Mouse (Mus musculus) G1E-ER4 (cell line): ENCODE data around the gene Gm17364. TPM values are rescaled to one million over a fixed set of nuclear protein-coding genes. Genes with fewer than 3 reads are reported as not detected.

Experiments used
- GATA1 ChIP-seq: IDR thresholded peaks from one replicate; pipeline ENCODE4 v1.8.0; 2012; ENCODE audit warnings: low read length, inconsistent platforms
- polyA plus RNA-seq: library from polyadenylated mRNA; stranded (reverse); fragments of >175 nt; gene quantifications from 2 replicates; pipeline ENCODE4 v1.2.3, GENCODE M21; 2012

Gene Gm17364
- polyA plus RNA-seq, 1 experiment: not detected

GRCm38 (mm10) chr13:41235181-41235580 lies 38.6 kb downstream of the Gm17364 start:
- TF ChIP-seq GATA1: no peak

- no peak for TF ChIP-seq GATA1
These were observed 40.5 kb downstream of the Gm17364 start for GRCm38 (mm10) chr13:41233241-41233640.

DNA sequence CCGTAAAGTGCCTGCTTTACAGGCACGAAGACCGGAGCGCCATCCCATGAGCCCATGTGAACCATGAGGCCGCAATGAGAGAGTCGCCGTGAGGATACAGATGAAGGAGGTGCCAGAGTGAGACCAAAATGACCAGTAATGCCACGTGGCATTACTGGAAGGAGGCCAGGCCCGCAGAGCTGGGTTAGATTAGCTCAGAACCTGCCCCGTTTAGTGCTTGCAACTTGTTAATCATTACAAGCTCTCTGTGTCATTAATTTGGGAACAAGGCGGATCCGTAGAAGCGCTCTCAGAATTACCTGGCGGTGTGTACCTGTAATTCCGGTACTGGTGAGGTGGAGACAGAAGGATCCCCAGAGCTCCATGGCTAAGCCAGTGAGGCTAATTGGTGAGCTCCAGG lies 41.6 kb downstream of the Gm17364 start:
- TF ChIP-seq GATA1: no peak

GRCm38 (mm10) chr13:41231389-41231983 lies 42.3 kb downstream of the Gm17364 start:
- TF ChIP-seq GATA1: no peak

- no peak for TF ChIP-seq GATA1
These were observed 43.5 kb downstream of the Gm17364 start for GRCm38 (mm10) chr13:41230256-41230655.

DNA sequence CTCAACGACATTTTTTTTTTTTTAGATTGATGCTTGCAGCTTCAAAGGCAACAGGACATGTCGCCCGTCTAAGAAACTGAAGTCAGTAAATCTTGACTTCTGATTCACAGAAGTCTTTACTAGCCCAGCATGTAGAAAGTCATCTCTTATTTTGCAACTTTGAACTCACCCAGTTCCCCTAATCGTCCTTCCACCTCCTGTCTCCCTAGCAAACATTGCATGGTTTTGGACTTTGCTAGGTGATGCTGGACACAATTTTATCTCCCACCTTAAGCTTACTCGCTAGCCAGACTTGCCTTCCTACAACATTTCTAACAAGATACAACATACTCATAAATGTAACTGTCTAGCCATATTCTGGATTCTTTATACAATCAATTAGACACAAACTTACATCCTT lies 45.7 kb downstream of the Gm17364 start:
- TF ChIP-seq GATA1: no peak

DNA sequence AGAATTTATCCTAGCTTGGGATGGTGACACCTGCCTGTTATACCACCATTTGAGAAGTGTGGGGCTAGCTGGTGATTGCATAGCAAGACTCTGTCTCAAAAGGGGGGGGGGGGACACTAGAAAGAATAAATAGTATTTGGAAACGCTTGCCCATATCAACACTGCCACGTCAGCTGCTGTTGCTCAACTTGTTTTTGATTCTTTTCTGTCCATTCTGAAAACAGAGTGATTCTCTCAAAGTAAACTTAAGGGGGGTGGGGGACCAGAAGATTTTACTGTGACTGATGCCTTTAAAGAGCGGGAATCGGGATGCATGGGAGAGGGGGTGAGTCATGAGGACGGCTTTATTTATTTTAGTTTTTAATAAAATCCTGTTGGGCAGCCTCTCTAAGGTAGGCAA lies 47.3 kb downstream of the Gm17364 start:
- no peak for TF ChIP-seq GATA1

Other genes starting within 250 kb of the Gm17364 start
- gene Mak, start 194.3 kb downstream of the Gm17364 start, polyA plus RNA-seq: not detected in 2 replicates
- not detected in 2 replicates for gene Gcm2, start 162.9 kb downstream of the Gm17364 start, polyA plus RNA-seq
- not detected in 2 replicates for gene Sycp2l, start 159.7 kb downstream of the Gm17364 start, polyA plus RNA-seq
- not detected in 2 replicates for gene Elovl2, start 53.6 kb downstream of the Gm17364 start, polyA plus RNA-seq
- gene Smim13, start 24.1 kb downstream of the Gm17364 start, polyA plus RNA-seq: 3.1 and 4.2 TPM in 2 replicates
- 0.02 and 0.16 TPM in 2 replicates for gene Nedd9, start 213.4 kb upstream of the Gm17364 start, polyA plus RNA-seq